Mouse (Mus musculus): ENCODE data around the gene Prickle3. TPM values are rescaled to one million over a fixed set of nuclear protein-coding genes. Genes with fewer than 3 reads are reported as not detected.

The Prickle3 gene
- polyA plus RNA-seq, 1 experiment, result 2.1 TPM

DNA sequence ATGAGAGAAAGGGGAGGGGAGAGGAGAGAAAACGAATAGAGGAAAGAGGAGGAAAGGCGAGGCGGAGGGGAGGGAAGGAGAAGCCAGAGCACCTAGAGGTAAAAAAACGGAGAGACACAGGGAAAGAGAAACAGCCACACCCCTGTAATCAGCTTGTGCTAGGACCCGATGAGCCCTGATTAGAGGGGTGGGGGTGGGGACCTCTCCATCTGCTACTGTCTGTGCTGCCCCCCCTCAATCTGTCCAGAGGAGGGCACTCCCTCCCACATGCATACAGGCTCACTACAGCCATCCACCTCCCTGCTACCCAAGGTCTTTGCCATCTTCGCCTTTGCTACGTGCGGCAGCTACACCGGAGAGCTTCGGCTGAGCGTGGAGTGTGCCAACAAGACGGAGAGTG lies 16.3 kb upstream of the Prickle3 start:
- TF ChIP-seq CTCF (IDR thresholded peaks at IDR 0.05; ENCODE audit: extremely low read depth, insufficient read depth, low read length) (no peak), POLR2A (IDR thresholded peaks at IDR 0.05; ENCODE audit: extremely low read depth, insufficient read depth, low read length) (no peak)
- H3K27ac ChIP-seq (ENCODE audit: insufficient read depth, low read length), result no peak overlapping the region
- peaks cover 6% of the 10 kb centered on the region for H3K4me1 ChIP-seq (ENCODE audit: control insufficient read depth, insufficient read depth, low read length)
- H3K4me3 ChIP-seq (ENCODE audit: insufficient read depth, low read length), result peak overlapping the region; percentile 92

DNA sequence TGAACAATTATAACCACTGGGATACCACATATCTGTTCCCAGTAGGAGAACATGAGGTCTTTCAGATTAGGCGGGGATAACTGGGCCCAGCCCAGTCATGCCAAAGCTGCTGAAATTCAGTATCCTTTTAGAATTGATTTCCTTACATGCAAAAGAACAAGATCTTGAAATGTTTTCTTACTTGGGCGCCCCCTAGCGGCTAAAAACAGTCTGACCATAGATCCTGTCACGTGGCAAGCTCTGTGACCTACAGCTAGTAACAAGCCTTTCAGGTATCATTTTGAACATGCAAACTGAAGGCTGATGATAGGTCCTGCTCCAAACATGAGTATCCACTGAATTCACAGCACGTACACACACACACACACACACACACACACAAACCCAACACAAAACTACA lies 11.7 kb upstream of the Prickle3 start:
- Histone ChIP-seq H3K4me3 (ENCODE audit: insufficient read depth, low read length) (no peak overlapping the region), H3K27ac (ENCODE audit: insufficient read depth, low read length) (no peak overlapping the region), H3K4me1 (ENCODE audit: control insufficient read depth, insufficient read depth, low read length) (peaks cover 6% of the 10 kb centered on the region)
- TF ChIP-seq POLR2A (IDR thresholded peaks at IDR 0.05; ENCODE audit: extremely low read depth, insufficient read depth, low read length) (no peak), CTCF (IDR thresholded peaks at IDR 0.05; ENCODE audit: extremely low read depth, insufficient read depth, low read length) (no peak)

DNA sequence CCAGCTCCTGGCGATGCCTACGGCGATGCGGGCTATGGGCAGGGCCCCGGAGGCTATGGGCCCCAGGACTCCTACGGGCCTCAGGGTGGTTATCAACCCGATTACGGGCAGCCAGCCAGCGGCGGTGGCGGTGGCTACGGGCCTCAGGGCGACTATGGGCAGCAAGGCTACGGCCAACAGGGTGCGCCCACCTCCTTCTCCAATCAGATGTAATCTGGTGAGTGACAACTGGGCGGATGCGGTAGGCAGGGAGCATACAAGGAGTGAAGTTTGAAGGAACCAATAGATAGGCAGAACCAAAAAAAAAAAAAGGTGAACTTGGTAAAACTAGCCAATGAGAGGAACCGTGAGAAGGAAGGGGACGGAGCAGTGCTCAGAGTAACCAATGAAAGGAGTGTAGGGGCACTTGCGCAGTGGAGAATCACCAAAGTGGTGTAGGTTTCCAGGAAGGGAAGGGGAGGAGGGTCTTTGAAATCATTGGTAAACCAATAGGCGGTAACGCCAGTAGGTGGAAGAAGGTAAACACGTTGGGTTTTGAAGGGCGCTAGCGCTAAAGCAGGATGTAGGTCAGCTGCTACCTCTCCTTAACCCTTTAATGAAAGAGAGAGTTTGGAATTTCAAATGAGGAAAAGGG lies 8.3 kb upstream of the Prickle3 start:
- H3K4me1 ChIP-seq (ENCODE audit: control insufficient read depth, insufficient read depth, low read length), result 0 out of 2 replicates have a peak, but pooled peaks cover 3% of the 10 kb centered on the region
- peak overlapping the region; percentile 23 for H3K4me3 ChIP-seq (ENCODE audit: insufficient read depth, low read length)
- peak overlapping the region; percentile 85 for H3K27ac ChIP-seq (ENCODE audit: insufficient read depth, low read length)
- no peak for TF ChIP-seq CTCF (IDR thresholded peaks at IDR 0.05; ENCODE audit: extremely low read depth, insufficient read depth, low read length)
- TF ChIP-seq POLR2A (IDR thresholded peaks at IDR 0.05; ENCODE audit: extremely low read depth, insufficient read depth, low read length), result no peak

DNA sequence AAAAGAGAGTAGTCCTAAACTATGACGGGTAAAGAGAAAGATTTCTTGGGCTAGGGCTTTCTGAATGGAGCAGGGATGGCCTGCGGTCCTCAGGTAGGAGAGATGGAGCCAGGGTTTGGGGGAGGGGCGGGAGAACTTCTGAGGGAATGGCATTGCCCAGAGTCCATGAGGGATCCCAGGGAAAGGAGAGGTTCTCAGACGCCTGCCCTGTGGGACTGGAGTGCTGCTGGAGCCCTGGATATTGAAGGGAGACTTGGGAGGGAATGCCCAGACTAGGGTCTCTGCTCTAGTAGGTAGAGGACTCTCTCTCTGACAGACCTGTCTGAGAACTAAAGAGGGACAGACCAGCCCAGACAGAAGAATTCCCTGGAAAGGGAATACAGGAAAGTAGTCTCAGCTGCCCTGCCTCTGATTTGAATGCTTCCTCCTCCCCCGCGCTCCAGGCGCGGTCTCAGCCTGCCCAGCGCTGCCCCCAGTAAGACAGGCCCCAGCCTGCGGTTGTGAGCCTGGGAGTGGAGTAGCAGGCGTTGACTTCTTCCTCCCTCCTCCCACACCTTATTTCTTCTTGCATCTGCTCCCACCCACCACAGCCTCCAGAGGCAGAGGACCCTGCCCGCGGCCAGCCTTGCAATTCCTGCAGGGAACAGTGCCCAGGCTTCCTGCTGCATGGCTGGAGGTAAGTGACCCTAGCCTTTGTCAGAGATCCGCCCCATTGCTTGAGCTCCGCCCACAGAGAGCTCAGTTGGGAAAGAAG lies 1.1 kb downstream of the Prickle3 start:
- no peak overlapping the region for H3K27ac ChIP-seq (ENCODE audit: insufficient read depth, low read length)
- no peak for TF ChIP-seq POLR2A (IDR thresholded peaks at IDR 0.05; ENCODE audit: extremely low read depth, insufficient read depth, low read length)
- TF ChIP-seq CTCF (IDR thresholded peaks at IDR 0.05; ENCODE audit: extremely low read depth, insufficient read depth, low read length), result no peak
- H3K4me1 ChIP-seq (ENCODE audit: control insufficient read depth, insufficient read depth, low read length), result no peaks in the 10 kb centered on the region
- no peak overlapping the region for H3K4me3 ChIP-seq (ENCODE audit: insufficient read depth, low read length)

DNA sequence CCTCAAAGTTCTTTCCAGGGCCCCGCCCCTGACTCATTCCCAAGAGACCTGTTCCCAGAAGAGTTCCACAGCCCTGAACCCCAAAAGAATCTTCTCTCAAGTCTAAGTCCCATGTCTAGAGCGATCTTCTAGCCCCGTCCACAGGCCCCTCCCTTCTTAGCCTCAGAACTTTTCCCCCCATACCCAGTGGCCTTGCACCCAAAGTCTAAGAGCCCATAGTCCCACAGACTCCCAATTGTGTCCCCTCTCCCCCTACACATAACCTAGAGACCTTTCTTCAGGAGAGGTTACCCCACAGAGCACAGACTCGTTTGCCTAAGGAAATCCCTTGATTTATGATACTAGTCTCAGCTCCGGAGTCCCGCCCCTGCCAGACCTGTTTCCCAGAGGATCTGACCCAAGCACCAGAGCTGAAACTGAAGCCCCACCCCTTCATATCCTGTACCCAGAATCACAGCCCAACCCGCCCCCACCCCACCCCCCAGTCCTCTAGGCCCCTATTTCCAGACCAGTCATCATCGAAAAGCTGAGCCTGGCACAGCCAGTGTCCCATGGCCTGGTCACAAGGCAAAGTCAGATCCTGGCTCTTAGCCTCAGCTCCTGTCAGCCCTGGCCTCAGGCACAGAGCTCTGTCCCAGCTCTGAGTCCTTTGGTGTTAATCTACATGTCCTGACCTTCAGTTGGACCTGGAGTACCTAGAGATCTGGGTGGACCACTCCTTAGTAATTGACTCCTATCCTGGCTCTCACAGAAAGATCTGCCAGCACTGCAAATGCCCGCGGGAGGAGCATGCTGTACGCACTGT lies 1.9 kb downstream of the Prickle3 start:
- TF ChIP-seq POLR2A (IDR thresholded peaks at IDR 0.05; ENCODE audit: extremely low read depth, insufficient read depth, low read length) (no peak), CTCF (IDR thresholded peaks at IDR 0.05; ENCODE audit: extremely low read depth, insufficient read depth, low read length) (no peak)
- H3K27ac ChIP-seq (ENCODE audit: insufficient read depth, low read length), result no peak overlapping the region

DNA sequence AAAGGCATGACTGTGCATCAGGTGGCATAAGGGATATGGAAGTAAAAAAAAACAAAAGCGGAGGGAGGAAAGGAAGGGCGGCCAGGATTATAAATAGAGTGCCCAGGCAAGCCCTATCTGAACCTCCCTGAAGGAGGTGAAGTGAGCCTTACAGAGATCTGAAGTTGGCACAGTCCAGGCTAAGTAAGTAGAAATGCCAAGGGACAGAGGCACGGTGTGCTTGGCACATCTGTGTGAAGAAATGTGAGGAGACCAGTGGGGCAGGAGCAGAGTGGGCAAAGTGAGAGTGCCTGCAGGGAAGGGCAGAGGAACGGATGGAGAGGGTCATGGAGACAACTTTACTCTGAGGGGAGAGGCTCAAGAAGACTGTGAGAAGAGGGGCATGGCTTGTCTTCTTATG lies 4.0 kb downstream of the Prickle3 start:
- no peak for TF ChIP-seq CTCF (IDR thresholded peaks at IDR 0.05; ENCODE audit: extremely low read depth, insufficient read depth, low read length)
- no peak for TF ChIP-seq POLR2A (IDR thresholded peaks at IDR 0.05; ENCODE audit: extremely low read depth, insufficient read depth, low read length)
- no peak overlapping the region for H3K4me3 ChIP-seq (ENCODE audit: insufficient read depth, low read length)
- no peak overlapping the region for H3K27ac ChIP-seq (ENCODE audit: insufficient read depth, low read length)
- H3K4me1 ChIP-seq (ENCODE audit: control insufficient read depth, insufficient read depth, low read length), result no peaks in the 10 kb centered on the region

More for the DNA sequence above, 1.9 kb downstream of the Prickle3 start:
- Histone ChIP-seq H3K4me1 (ENCODE audit: control insufficient read depth, insufficient read depth, low read length) (no peaks in the 10 kb centered on the region), H3K4me3 (ENCODE audit: insufficient read depth, low read length) (no peak overlapping the region)

DNA sequence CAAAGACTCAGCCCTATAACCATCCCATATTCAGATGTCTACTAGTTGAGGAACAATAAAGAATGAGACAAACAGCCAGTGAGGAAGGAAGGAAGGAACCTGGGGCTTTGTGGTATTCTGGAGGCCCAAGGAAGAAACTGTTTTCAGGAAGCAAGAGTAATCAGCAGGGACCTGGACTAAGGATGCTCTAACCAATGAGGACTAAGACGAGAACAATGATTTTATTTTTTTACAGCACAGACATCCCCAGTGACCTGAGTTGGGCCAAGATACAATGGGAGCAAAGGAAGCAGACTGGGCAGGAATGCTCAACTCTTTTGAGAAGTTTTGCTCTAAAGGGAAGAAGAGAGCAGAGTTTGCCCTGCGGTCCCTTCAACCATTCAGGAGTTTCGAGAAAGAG lies 5.9 kb downstream of the Prickle3 start:
- Histone ChIP-seq H3K4me3 (ENCODE audit: insufficient read depth, low read length) (no peak overlapping the region), H3K27ac (ENCODE audit: insufficient read depth, low read length) (no peak overlapping the region), H3K4me1 (ENCODE audit: control insufficient read depth, insufficient read depth, low read length) (no peaks in the 10 kb centered on the region)
- TF ChIP-seq CTCF (IDR thresholded peaks at IDR 0.05; ENCODE audit: extremely low read depth, insufficient read depth, low read length) (no peak), POLR2A (IDR thresholded peaks at IDR 0.05; ENCODE audit: extremely low read depth, insufficient read depth, low read length) (no peak)

DNA sequence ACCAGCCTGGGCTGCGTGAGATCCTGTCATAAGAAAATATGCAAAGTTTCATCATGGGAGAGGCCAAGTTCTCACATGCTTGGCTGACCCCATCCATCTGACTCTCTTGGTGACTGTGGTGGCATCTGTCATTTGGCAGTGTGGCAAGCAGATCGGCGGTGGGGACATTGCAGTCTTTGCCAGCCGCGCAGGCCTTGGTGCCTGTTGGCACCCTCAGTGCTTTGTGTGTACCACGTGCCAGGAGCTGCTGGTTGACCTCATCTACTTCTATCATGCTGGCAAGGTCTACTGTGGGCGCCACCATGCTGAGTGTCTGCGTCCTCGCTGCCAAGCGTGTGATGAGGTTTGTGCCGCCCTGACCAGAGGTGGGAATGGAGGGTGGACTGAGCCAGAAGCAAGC lies 7.7 kb downstream of the Prickle3 start:
- TF ChIP-seq POLR2A (IDR thresholded peaks at IDR 0.05; ENCODE audit: extremely low read depth, insufficient read depth, low read length), result no peak
- TF ChIP-seq CTCF (IDR thresholded peaks at IDR 0.05; ENCODE audit: extremely low read depth, insufficient read depth, low read length), result no peak
- H3K27ac ChIP-seq (ENCODE audit: insufficient read depth, low read length), result no peak overlapping the region
- no peaks in the 10 kb centered on the region for H3K4me1 ChIP-seq (ENCODE audit: control insufficient read depth, insufficient read depth, low read length)
- no peak overlapping the region for H3K4me3 ChIP-seq (ENCODE audit: insufficient read depth, low read length)

DNA sequence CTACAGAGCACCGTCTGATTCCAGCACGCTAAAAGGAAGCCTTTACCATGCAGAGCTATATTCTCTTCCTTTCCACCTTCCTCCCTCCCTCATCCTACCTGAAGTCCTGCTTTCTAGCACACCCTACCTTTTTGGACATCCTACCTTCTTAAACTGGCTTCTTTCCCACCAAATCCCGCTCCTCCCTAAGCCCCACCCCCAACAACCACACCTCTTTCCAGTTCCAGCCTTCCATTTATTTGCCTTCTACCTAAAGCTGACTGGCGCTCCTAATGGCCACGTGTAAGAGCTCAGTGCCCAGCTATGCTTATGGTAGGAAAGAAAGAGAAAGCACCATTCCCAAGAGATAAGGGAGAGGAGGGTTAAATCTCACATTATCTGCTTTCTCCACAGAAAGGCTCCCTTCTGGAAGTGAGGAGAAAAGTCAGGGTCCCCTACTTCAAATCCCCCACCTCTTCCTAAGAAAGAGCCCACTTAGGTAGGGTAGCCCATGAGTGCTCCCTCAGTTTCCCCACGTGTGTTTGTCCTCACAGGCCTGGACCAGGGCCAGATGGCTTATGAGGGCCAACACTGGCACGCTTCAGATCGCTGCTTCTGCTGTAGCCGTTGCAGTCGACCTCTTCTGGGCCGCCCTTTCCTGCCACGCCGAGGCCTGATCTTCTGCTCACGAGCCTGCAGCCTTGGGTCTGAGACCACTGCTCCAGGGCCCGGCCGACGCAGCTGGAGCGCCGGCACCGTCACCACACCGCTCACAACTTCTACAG lies 8.9 kb downstream of the Prickle3 start:
- TF ChIP-seq POLR2A (IDR thresholded peaks at IDR 0.05; ENCODE audit: extremely low read depth, insufficient read depth, low read length), result no peak
- no peak for TF ChIP-seq CTCF (IDR thresholded peaks at IDR 0.05; ENCODE audit: extremely low read depth, insufficient read depth, low read length)

More for the DNA sequence above, 8.9 kb downstream of the Prickle3 start:
- Histone ChIP-seq H3K27ac (ENCODE audit: insufficient read depth, low read length) (no peak overlapping the region), H3K4me1 (ENCODE audit: control insufficient read depth, insufficient read depth, low read length) (no peaks in the 10 kb centered on the region), H3K4me3 (ENCODE audit: insufficient read depth, low read length) (no peak overlapping the region)

All from cortical plate, adult 2 months (tissue).